Mouse (Mus musculus): ENCODE measurements around the gene Il18rap.
"Not testable (repeated sequence)": the region's sequence is repeated elsewhere in the genome, so short reads cannot be mapped to it uniquely, and the experiment has no call there.

Il18rap gene

GRCm38 (mm10) chr1:40544650-40545049 is 29.5 kb downstream of the Il18rap start:
- peak; percentile 16 for DNase-seq (ENCODE audit: low spot score)

- no peak for DNase-seq (ENCODE audit: low spot score)
These were observed 31.5 kb downstream of the Il18rap start for GRCm38 (mm10) chr1:40546645-40547044.

- DNase-seq (ENCODE audit: low spot score), result no peak
These were observed 32.0 kb downstream of the Il18rap start for GRCm38 (mm10) chr1:40547064-40547572.

- DNase-seq (ENCODE audit: low spot score), result no peak
These were observed 32.6 kb downstream of the Il18rap start for GRCm38 (mm10) chr1:40547762-40548161.

GRCm38 (mm10) chr1:40569374-40569773 is 54.2 kb downstream of the Il18rap start:
- DNase-seq (ENCODE audit: low spot score), result no peak

- DNase-seq (ENCODE audit: low spot score), result peak; percentile 15
These were observed 64.6 kb downstream of the Il18rap start, which contains the start of gene Slc9a4 for GRCm38 (mm10) chr1:40579784-40580183. Gene Slc9a4 (plus strand): TSS chr1:40580081.

- no peak for DNase-seq (ENCODE audit: low spot score)
These were observed 65.1 kb downstream of the Il18rap start for GRCm38 (mm10) chr1:40580269-40580668.

GRCm38 (mm10) chr1:40586776-40587175 is 71.6 kb downstream of the Il18rap start:
- DNase-seq (ENCODE audit: low spot score), result no peak

- no peak for DNase-seq (ENCODE audit: low spot score)
These were observed 75.8 kb downstream of the Il18rap start for GRCm38 (mm10) chr1:40590931-40591330.

GRCm38 (mm10) chr1:40597822-40598221 is 82.7 kb downstream of the Il18rap start:
- no peak for DNase-seq (ENCODE audit: low spot score)

- DNase-seq (ENCODE audit: low spot score), result not testable (repeated sequence)
These were observed 84.5 kb downstream of the Il18rap start for GRCm38 (mm10) chr1:40599661-40600060.

- peak; percentile 23 for DNase-seq (ENCODE audit: low spot score)
These were observed 85.5 kb downstream of the Il18rap start for GRCm38 (mm10) chr1:40600394-40601327.

Measured in left cerebral cortex, adult 11 months (tissue).